Mouse (Mus musculus): Measurements from ENCODE around the gene Gm10271. TPM values are rescaled to one million over a fixed set of nuclear protein-coding genes. Genes with fewer than 3 reads are reported as not detected.

Gene Gm10271
- polyA plus RNA-seq, 1 experiment from 2014 or later, result not detected

DNA sequence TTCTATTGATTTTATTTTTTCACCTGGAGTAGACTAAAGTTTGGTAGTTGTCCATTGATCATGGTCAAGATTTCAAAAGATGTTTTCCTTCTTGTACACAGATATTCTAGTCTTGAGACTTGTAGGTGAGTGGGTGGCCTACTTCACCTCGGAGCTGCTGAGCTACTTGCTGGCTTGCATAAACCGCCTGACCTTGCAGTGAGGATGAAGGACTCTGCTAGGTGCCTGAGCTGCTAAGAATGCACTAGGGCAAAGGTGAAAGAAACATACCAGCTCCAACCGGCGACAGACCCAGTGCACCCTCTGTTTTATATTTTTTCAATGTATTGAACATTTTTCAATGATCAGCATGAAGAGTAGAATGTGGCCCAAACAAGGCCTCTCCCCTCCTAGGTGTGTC is 7.9 kb upstream of the Gm10271 start:
- DNase-seq (ENCODE audit: low read depth, low spot score) (no peak), ATAC-seq (no peak)
- TF ChIP-seq CTCF (IDR thresholded peaks at IDR 0.05), result no peak
- no peaks in the 10 kb centered on the region for H3K27me3 ChIP-seq
- ChIA-PET POLR2A (no interaction called here), CTCF (no interaction called here)
- in situ Hi-C loops (cut with MboI; ENCODE audit: low pct_unique_long_range_greater_than_20kb), result loop anchor here (5.0 kb wide), 1 partner anchor 47 kb away; no protein-coding TSS in a partner anchor

DNA sequence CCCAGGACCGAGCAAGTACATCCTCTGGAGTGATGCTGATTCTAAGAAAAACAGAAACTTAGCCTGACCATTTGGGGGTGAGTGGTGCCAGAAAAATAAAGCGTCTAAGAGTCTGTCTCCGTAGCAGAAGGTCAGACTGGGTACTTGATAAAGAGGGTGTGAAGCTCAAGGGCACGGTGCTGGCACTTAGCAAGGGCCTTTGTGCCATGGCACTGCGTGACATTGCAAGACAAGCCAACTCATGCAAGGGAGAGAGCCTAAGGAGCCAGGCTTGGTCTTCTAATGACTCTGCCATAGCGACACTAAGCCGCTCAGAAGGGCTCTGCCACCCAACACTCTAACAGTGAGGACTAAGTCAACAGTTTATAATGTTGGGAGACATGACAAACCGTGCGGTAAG is 6.4 kb upstream of the Gm10271 start:
- no peak for ATAC-seq
- TF ChIP-seq CTCF (IDR thresholded peaks at IDR 0.05), result no peak
- POLR2A ChIA-PET, result interaction anchor here (2.2 kb wide), 1 partner anchor 14 kb away, joined by 5 read pairs; no protein-coding TSS in a partner anchor
- DNase-seq (ENCODE audit: low read depth, low spot score), result no peak
- in situ Hi-C loops (cut with MboI; ENCODE audit: low pct_unique_long_range_greater_than_20kb), result no loop called here
- CTCF ChIA-PET, result interaction anchor here (0.9 to 1.2 kb wide), 2 partner anchors 8 to 18 kb away, joined by 3 read pairs; no protein-coding TSS in a partner anchor
- no peaks in the 10 kb centered on the region for H3K27me3 ChIP-seq

DNA sequence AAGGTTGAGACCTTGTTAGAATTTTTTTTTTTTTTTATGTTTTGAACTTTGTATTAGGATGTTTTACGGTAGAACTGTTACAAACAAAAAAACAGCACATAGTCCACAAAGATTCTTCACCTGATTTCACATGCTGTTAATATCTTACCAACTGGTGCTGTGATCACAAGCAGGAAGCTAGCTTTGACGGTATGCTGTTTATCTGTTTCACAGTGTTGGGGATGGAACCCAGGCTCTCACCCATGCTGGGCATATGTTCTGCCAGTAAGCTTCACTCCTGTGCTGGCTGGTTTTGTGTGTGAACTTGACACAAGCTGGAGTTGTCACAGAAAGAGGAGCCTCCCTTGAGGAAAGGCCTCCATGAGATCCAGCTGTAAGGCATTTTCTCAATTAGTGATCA is 5.4 kb upstream of the Gm10271 start:
- POLR2A ChIA-PET, result interaction anchor here (0.8 to 2.2 kb wide), 2 partner anchors 8 to 13 kb away, joined by 5 to 6 read pairs; no protein-coding TSS in a partner anchor
- no peak for DNase-seq (ENCODE audit: low read depth, low spot score)
- in situ Hi-C loops (cut with MboI; ENCODE audit: low pct_unique_long_range_greater_than_20kb), result no loop called here
- CTCF ChIA-PET, result interaction anchor here (1.2 kb wide), 1 partner anchor 19 kb away, joined by 3 read pairs; no protein-coding TSS in a partner anchor
- ATAC-seq, result no peak
- H3K27me3 ChIP-seq, result no peaks in the 10 kb centered on the region
- TF ChIP-seq CTCF (IDR thresholded peaks at IDR 0.05), result no peak

GRCm38 (mm10) chr10:116977455-116977854 is 5.0 kb upstream of the Gm10271 start:
- POLR2A ChIA-PET, result interaction anchor here (0.8 to 2.2 kb wide), 2 partner anchors 8 to 13 kb away, joined by 5 to 6 read pairs; no protein-coding TSS in a partner anchor
- ATAC-seq (no peak), DNase-seq (ENCODE audit: low read depth, low spot score) (no peak)
- H3K27me3 ChIP-seq, result no peaks in the 10 kb centered on the region
- in situ Hi-C loops (cut with MboI; ENCODE audit: low pct_unique_long_range_greater_than_20kb), result no loop called here
- CTCF ChIA-PET, result no interaction called here
- TF ChIP-seq CTCF (IDR thresholded peaks at IDR 0.05), result no peak

DNA sequence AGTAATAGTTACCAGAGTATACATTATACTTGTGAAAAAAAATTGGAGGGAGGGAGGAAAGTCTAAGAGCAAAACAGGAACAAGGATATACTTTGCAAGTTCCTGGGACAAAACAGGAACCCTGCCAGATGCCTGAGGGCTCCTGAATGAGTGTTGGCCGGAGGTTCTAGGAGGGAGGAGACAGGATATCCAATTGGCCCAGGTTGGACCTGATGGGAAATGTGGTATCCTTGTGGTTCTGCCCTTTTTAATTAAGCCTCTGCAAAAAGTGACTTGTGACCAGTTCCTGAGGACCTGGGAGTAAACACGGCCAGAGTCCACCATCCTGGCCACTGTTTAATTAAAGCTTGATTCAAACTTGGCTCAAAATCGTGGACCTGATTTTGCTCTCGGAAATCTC is 3.7 kb downstream of the Gm10271 start:
- TF ChIP-seq CTCF (IDR thresholded peaks at IDR 0.05), result no peak
- CTCF ChIA-PET, result no interaction called here
- no peak for ATAC-seq
- DNase-seq (ENCODE audit: low read depth, low spot score), result no peak
- no peaks in the 10 kb centered on the region for H3K27me3 ChIP-seq
- POLR2A ChIA-PET, result interaction anchor here (1.2 kb wide), 1 partner anchor 9 kb away, joined by 6 read pairs; no protein-coding TSS in a partner anchor
- in situ Hi-C loops (cut with MboI; ENCODE audit: low pct_unique_long_range_greater_than_20kb), result no loop called here

- DNase-seq (ENCODE audit: low read depth, low spot score) (no peak), ATAC-seq (no peak)
- CTCF ChIA-PET, result interaction anchor here (0.8 to 1.3 kb wide), 3 partner anchors 9 to 15 kb away, joined by 3 to 5 read pairs (median 4); no protein-coding TSS in a partner anchor
- no peak for TF ChIP-seq CTCF (IDR thresholded peaks at IDR 0.05)
- POLR2A ChIA-PET, result no interaction called here
- no peaks in the 10 kb centered on the region for H3K27me3 ChIP-seq
- in situ Hi-C loops (cut with MboI; ENCODE audit: low pct_unique_long_range_greater_than_20kb), result no loop called here
Measured at GRCm38 (mm10) chr10:116966065-116966464, 6.3 kb downstream of the Gm10271 start.

- no peak for TF ChIP-seq CTCF (IDR thresholded peaks at IDR 0.05)
- in situ Hi-C loops (cut with MboI; ENCODE audit: low pct_unique_long_range_greater_than_20kb), result no loop called here
- DNase-seq (ENCODE audit: low read depth, low spot score) (no peak), ATAC-seq (no peak)
- H3K27me3 ChIP-seq, result no peaks in the 10 kb centered on the region
- ChIA-PET CTCF (interaction anchor here (1.3 to 1.4 kb wide), 2 partner anchors 16 to 21 kb away, joined by 3 to 5 read pairs; no protein-coding TSS in a partner anchor), POLR2A (interaction anchor here (0.6 to 1.4 kb wide), 3 partner anchors 13 to 383 kb away, joined by 4 to 10 read pairs (median 5); partner anchors contain the start of gene Rab3ip)
Measured at GRCm38 (mm10) chr10:116965297-116965696, 7.1 kb downstream of the Gm10271 start.

GRCm38 (mm10) chr10:116964571-116964970 is 7.8 kb downstream of the Gm10271 start:
- H3K27me3 ChIP-seq, result no peaks in the 10 kb centered on the region
- ATAC-seq, result no peak
- DNase-seq (ENCODE audit: low read depth, low spot score), result no peak
- POLR2A ChIA-PET, result interaction anchor here (1.3 to 1.4 kb wide), 2 partner anchors 14 kb away, joined by 4 to 5 read pairs; partner anchors contain the start of gene Rab3ip
- CTCF ChIA-PET, result interaction anchor here (1.2 to 1.4 kb wide), 2 partner anchors 14 to 20 kb away, joined by 3 read pairs; partner anchors contain the start of gene Rab3ip
- TF ChIP-seq CTCF (IDR thresholded peaks at IDR 0.05), result no peak
- in situ Hi-C loops (cut with MboI; ENCODE audit: low pct_unique_long_range_greater_than_20kb), result no loop called here

DNA sequence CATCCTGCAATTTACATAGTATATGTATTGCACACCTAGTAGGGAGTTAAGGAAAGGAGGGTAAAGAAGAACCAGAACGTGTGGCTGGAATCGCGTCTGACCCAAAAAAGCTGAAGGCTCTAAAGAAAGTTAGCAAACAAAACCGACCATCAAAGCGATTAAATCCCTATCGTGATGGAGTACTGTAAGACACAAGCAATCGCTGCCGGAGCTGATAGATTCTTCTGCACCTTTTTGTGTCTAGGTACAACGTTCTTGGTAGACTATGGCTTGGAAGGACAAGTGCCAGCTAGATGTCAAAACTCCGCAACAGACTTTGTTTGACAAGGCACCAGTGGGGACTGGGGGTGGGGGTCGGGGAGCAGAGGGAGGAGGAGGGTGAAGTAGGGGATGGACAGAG is 8.3 kb downstream of the Gm10271 start:
- in situ Hi-C loops (cut with MboI; ENCODE audit: low pct_unique_long_range_greater_than_20kb), result no loop called here
- POLR2A ChIA-PET, result interaction anchor here (1.4 kb wide), 1 partner anchor 14 kb away, joined by 5 read pairs; no protein-coding TSS in a partner anchor
- TF ChIP-seq CTCF (IDR thresholded peaks at IDR 0.05), result no peak

DNA sequence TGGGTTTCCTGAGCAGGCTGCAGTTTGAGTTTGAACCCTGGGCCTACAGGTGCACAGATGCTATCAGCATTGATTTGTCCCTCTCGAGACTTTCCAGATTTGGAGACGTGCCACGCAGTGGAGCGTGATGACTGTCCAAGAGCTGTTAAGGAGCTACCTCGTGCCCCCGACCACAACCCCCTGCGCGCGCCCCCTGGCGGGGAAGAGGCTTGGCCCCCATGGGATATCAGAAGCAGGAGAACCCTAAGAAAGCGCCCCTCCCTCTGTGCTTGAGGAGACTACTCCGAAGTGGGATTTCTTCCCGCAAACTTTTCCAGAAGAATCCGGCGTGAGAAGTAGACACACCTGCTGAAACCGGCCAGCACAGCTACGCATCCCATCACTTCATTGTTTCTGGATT is 9.6 kb downstream of the Gm10271 start:
- no peak for ATAC-seq
- CTCF ChIA-PET, result no interaction called here
- POLR2A ChIA-PET, result no interaction called here
- in situ Hi-C loops (cut with MboI; ENCODE audit: low pct_unique_long_range_greater_than_20kb), result no loop called here
- no peaks in the 10 kb centered on the region for H3K27me3 ChIP-seq
- TF ChIP-seq CTCF (IDR thresholded peaks at IDR 0.05), result no peak
- DNase-seq (ENCODE audit: low read depth, low spot score), result no peak

More for the DNA sequence above, 8.3 kb downstream of the Gm10271 start:
- CTCF ChIA-PET, result interaction anchor here (0.8 to 1.4 kb wide), 3 partner anchors 14 to 20 kb away, joined by 3 read pairs; partner anchors contain the start of gene Rab3ip
- no peak for DNase-seq (ENCODE audit: low read depth, low spot score)
- no peak for ATAC-seq
- no peaks in the 10 kb centered on the region for H3K27me3 ChIP-seq

- H3K27me3 ChIP-seq, result no peaks in the 10 kb centered on the region
- ATAC-seq (no peak), DNase-seq (ENCODE audit: low read depth, low spot score) (no peak)
- in situ Hi-C loops (cut with MboI; ENCODE audit: low pct_unique_long_range_greater_than_20kb), result no loop called here
- ChIA-PET POLR2A (no interaction called here), CTCF (no interaction called here)
- no peak for TF ChIP-seq CTCF (IDR thresholded peaks at IDR 0.05)
Measured at GRCm38 (mm10) chr10:116962152-116962551, 10.3 kb downstream of the Gm10271 start.
